Mouse (Mus musculus): ENCODE data around the gene Gse1.

DNA sequence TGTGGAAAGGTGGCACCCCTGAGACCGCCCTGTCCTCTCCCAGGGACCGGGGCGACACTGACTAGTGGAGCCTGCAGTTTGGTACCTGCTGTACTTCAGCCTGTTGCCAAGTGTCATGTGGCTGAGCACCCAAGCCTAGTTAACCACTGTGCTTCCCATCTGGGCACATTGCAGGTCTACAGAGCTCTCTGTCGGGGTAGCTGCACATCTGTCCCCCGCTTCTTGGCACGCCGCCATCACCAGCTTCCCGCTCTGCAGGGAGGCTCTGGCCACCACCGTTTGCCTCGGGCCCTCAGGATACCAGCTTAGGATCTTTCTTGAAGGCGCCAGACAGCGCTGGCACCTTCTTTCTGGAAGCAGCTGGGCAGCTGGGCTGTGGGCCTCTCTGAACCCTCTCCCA is 6.2 kb downstream of the Gse1 start:
- no peak for TF ChIP-seq POLR2A (IDR thresholded peaks at IDR 0.05; ENCODE audit: borderline replicate concordance, extremely low read depth, insufficient read depth, insufficient read length, poor library complexity, severe bottlenecking)
- no peak for TF ChIP-seq CTCF (IDR thresholded peaks at IDR 0.05; ENCODE audit: borderline replicate concordance, extremely low read depth, insufficient read depth, insufficient read length)

Data from brain, embryonic 14.5 days (tissue).